Mouse (Mus musculus) left cerebral cortex, adult 2 months (tissue): Measurements from ENCODE around the gene Hsdl2. TPM values are rescaled to one million over a fixed set of nuclear protein-coding genes. Genes with fewer than 3 reads are reported as not detected.

Experiments used
- DNase-seq, 2 experiments: peaks; one replicate each; pipeline ENCODE4 v3.0.0; 2021 to 2022; ENCODE audit warnings: low spot score in 2 of 2, mixed read lengths in 1 of 2; ENCODE audit errors: extremely low spot score in 1 of 2
- H3K27ac ChIP-seq: fragments of 200-600 bp; 2 replicates; pipeline ENCODE4 v1.8.1; 2022
- H3K4me3 ChIP-seq: fragments of 200-600 bp; 2 replicates; pipeline ENCODE4 v1.8.1; 2022
- CTCF ChIP-seq: fragments of 200-600 bp; IDR thresholded peaks from 2 replicates; pipeline ENCODE4 v1.8.1; 2022; ENCODE audit warnings: antibody characterized with exemption, mild to moderate bottlenecking, moderate library complexity
- intact Hi-C: fragments of 180-260 bp; cut with DNase I; formaldehyde crosslinking; loops from one replicate; pipeline ENCODE4 v1.15.1; 2025
- total RNA-seq, 2 experiments: library from RNA; stranded (reverse); gene quantifications; 2 replicates each; pipeline ENCODE4 v1.2.3; 2021

The Hsdl2 gene
- total RNA-seq, 2 experiments from 2014 or later: 25.0 to 27.3 TPM

DNA sequence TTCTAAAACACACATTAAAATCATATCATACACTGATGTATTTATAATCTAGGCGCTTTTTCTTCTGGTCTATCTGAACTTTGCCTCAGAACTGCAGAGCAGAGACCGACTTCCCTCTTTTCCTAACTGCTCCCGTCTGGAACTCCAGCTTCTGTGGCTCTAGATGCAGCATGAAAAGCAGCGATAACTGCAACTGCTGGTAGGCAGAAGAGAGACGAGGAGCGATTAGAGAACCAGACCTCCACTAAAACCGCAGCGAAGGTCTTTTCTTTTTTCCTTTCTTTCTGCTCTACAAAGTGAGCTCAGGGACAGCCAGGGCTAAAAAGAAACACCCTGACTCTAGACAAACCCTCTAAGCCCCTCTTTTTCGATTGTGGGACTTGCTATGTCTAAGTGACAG lies 48.8 kb downstream of the Hsdl2 start:
- no peak for TF ChIP-seq CTCF

DNA sequence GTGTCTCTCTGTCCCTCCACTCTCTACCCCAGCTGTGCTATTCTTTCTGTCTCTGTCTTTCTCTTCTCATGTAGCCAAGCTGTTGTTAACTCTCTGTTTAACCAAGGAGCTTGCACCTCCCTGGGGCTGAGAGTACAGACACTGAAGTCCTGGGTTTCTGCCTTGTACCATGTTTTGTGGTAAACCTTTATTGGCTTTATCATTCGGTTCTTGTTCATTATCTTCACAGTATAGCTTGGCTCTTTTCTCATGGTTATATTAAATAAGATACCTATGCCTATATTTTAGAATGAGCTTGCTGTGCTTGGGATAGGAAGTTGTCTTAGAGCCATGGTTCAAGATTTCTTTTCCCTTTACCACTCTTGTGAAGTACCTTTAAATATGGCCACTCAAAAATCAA lies 53.2 kb downstream of the Hsdl2 start:
- DNase-seq: no peak

More for the DNA sequence above, 48.8 kb downstream of the Hsdl2 start:
- DNase-seq: no peak
- Histone ChIP-seq H3K27ac (no peak overlapping the region), H3K4me3 (no peak overlapping the region)
- intact Hi-C loops: no loop called here

DNA sequence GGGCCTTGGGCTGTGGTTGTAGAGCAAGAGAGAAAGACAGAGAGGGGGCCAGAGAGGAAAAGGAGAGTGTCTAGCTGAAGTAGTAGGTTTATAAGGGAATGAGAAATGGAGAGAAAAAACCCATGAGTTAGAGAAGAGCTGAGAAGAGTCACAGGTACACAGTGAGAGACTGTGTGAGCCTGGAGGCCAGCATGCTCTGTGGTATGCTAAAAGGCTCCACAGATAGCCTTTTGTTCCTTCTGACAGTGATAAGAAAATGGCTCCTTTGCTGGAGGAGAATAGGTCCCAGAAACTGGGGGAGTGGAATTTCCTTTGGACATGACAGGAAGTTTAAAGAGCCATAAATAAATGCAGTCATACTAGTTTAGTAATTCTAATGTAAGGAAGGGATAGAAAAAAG lies 57.8 kb downstream of the Hsdl2 start:
- Histone ChIP-seq H3K4me3 (no peak overlapping the region), H3K27ac (no peak overlapping the region)
- no peak for TF ChIP-seq CTCF
- intact Hi-C loops: no loop called here
- DNase-seq: no peak

More for the DNA sequence above, 53.2 kb downstream of the Hsdl2 start:
- H3K27ac ChIP-seq: no peak overlapping the region
- TF ChIP-seq CTCF: no peak
- no peak overlapping the region for H3K4me3 ChIP-seq
- intact Hi-C loops: no loop called here

DNA sequence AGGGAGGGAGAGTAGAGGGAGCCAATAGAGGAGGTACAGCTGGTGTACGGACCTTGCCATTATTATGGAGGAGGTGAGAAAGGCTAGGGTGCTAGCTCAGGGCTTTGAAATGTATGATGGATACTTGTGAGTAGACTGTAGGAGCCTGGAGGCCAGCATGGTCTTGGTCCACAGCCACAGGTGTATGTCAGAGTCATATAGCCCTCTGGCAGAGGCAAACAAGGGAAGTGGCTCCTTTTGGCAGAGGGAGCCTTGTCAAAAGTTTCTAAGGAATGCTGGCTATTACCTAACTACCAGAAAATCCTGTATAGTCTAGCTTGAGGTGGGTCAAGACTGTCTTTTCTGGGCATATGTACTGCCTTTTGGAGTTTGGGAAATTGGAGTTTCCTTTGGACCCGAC lies 59.4 kb downstream of the Hsdl2 start:
- H3K4me3 ChIP-seq: no peak overlapping the region
- H3K27ac ChIP-seq: no peak overlapping the region
- DNase-seq: no peak
- intact Hi-C loops: no loop called here
- TF ChIP-seq CTCF: no peak

DNA sequence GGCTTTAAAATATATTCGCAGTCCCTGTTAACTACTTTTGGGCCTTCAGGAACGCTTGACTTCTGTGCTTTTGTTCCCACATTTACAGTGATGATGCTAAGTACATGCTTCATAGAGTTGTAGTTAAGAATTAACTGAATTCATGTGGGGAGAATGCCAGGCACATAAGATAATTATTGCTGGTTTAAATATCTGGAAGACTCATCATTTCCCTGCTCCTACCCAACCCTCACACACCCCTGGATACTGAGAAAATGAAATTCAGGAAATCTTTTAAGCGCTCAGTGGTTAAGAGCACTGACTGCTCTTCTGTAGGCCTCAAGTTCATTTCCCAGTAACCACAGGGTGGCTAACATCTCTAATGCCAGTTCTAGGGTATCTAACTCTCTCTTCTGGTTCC lies 60.7 kb downstream of the Hsdl2 start:
- Histone ChIP-seq H3K4me3 (no peak overlapping the region), H3K27ac (no peak overlapping the region)
- intact Hi-C loops: no loop called here
- DNase-seq: no peak
- no peak for TF ChIP-seq CTCF

DNA sequence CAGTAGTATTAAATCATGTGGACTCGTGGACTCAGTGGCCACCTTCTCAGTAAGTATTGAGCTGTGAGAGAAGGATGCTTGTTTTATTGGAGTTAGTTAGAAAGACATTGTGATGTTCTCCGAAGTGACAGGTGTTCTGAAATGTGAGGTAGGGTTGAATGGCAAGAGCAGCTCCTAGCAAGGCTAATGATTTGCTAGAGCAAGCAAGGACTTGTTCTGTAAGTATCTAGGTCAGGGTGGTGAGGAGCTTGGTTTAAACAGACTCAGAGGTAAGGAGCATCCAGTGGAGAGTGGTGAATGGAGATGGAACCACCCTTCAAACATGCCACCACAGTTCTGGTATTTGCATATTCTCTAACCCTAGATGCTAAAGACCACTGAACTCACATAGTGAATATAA lies 61.3 kb downstream of the Hsdl2 start:
- DNase-seq: no peak
- no peak for TF ChIP-seq CTCF

DNA sequence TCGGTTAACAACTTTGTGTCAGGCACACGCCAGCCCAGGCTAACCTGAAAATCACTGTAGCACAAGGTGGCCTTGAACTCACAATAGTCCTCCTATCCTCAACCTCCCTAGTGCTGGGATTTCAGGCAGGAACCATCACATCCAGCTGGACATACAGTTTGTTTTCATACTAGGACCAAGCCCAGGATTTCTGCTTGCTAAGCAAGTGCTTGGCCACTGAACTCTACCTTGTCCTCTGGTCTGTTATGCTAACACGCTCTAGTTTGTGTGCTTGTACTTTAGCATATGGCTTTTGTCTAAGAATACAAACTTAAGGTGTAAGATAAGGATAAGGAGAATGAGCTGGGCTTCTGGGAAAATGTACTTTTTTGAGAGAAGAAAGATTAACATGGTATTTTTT lies 63.1 kb downstream of the Hsdl2 start:
- Histone ChIP-seq H3K4me3 (no peak overlapping the region), H3K27ac (no peak overlapping the region)
- no peak for TF ChIP-seq CTCF
- intact Hi-C loops: no loop called here
- no peak for DNase-seq

More for the DNA sequence above, 61.3 kb downstream of the Hsdl2 start:
- intact Hi-C loops: no loop called here
- Histone ChIP-seq H3K27ac (no peak overlapping the region), H3K4me3 (no peak overlapping the region)

DNA sequence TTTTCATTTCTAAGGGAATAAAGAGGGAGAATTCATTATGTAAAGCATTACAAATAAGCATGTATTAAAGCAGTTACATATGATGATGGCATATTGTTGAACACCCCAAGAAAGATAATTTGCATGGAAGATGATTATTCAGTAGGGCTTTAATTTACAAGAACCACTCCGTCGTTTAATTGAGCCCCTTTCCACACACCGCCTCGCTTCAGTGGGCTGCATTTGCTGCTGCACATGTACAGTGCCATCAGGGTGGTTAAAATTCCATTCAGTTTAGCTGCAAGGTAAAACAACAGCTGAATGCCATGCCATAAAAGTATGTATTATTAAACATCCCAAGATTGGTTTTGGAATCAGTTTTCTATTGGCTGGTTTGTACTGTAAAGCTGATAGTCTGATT lies 63.6 kb downstream of the Hsdl2 start:
- TF ChIP-seq CTCF: no peak
- Histone ChIP-seq H3K4me3 (no peak overlapping the region), H3K27ac (no peak overlapping the region)
- intact Hi-C loops: no loop called here
- no peak for DNase-seq

DNA sequence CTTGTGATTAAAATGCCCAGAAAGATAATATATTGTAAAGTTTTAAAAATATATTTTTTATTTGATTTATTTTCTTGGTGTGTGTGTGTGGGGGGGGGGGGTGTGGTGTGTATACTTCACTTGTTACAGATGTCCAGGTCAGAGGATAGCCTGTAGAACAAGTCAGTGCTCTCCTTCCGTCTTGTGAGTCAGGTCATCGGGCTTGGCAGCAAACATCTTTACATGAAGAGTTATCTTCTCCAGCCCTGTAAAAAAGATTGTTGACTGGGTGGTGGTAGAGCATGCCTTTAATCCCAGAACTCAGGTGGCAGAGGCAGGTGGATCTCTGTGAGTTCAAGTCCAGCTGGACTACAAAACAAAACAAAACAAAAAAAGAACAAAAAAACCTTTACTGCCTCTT lies 64.2 kb downstream of the Hsdl2 start:
- DNase-seq: no peak
- Histone ChIP-seq H3K4me3 (no peak overlapping the region), H3K27ac (no peak overlapping the region)
- no peak for TF ChIP-seq CTCF
- intact Hi-C loops: no loop called here

DNA sequence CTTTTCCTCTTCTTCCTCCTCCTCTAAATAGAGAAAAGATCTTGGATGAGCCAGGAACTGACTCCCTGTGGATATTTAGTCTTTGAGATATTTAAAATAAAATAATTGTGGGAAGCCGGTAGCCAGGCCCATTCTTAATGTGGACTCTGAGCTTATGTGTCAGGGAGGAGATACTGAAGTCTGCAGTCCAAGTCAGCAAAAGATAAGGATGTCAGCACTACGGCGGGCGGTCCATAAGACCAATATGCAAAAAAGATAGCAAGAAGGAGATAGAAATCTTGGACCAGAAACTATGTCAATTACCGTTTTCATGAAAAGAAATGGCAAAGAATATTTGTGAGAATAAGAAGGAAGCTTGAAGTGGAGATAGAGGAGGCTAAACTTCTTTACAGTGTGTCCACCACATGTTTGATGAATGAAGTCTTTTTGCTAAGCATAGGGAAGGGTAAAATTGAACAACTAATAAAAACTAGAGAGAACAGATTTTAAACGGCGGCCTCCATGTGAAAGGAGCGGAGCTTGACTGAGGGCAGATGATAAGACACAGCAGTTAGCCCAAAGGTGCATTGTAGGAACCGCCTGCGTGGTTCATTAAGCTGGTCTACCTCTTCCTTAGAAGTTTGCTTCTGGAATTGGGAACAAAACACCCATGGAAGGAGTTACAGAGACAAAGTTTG lies 64.8 kb downstream of the Hsdl2 start:
- TF ChIP-seq CTCF: no peak
- intact Hi-C loops: no loop called here
- DNase-seq: no peak
- H3K27ac ChIP-seq: no peak overlapping the region
- no peak overlapping the region for H3K4me3 ChIP-seq

DNA sequence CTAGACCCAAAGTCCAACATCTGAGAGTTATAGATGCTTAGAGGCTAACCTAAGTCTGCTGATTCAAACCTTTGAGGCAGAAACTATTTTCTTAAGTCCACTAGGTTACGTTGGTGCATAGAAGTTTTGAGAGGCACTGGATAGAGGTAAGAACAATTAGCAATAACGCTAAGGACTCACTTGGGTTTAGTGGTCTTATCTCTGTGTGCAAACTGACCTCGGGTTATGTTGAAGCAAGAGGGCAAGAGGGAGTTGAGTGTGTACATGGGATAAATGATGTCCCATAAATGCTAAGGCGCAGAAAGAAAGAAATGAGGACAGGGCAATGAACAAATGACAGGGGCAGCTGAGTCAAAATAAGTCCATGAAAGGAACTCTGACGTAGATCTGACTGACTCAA lies 67.8 kb downstream of the Hsdl2 start:
- H3K27ac ChIP-seq: no peak overlapping the region
- no peak overlapping the region for H3K4me3 ChIP-seq
- TF ChIP-seq CTCF: no peak
- intact Hi-C loops: no loop called here
- DNase-seq: no peak

DNA sequence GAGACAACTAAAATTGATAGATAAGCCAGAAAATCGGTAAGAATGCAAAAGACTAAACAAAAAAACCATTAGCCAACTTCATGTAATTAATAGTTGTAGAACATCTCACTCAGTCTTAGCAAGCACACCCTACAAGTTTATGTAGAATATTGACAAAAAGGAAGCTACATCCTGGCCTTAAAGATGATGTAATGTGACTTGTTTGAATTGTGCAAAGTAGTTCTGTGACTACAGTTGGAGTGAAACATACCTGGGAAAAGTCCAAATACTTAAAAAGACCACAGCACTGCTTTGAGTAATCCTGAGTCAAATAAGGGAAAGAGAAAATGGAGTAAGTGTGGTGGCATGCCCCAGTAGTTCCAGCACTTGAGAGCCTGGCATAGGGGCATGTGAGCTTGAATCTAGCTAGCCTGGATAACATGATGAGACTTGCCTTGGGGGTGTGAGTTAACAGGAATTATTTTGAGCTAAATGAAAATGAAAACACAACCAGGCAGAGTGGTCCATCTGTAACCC lies 70.9 kb downstream of the Hsdl2 start:
- no peak overlapping the region for H3K27ac ChIP-seq
- DNase-seq: no peak
- TF ChIP-seq CTCF: no peak
- intact Hi-C loops: loop anchor here (5.0 kb wide), 1 partner anchor 40 kb away; no protein-coding TSS in a partner anchor
- no peak overlapping the region for H3K4me3 ChIP-seq

DNA sequence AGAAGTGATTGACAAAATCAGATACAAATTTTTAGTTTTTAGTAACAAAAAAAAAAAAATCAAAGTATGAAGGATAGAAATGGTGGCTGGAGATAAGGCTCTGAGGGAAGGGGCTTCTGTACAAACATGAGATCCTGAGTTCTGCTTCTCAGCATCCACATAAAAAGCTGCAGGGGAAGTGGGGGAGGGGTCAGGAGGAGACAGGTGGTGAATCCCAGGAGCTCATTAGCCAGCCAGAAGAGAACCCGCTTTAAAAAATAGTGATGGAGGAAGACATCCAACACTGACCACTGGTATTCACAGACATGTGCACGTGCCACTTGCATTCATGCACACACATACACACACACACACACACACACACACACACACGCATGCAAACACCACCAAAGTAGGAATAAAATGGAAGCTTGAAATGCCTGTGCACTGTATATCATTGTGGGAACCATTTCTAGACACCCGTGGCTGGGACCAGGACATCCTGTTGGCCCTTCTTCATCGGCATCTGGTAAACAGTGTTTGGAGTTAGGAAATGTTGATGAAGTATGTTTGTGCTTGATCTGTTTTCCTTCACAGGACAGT lies 74.8 kb downstream of the Hsdl2 start:
- intact Hi-C loops: no loop called here
- Histone ChIP-seq H3K27ac (no peak overlapping the region), H3K4me3 (no peak overlapping the region)
- no peak for DNase-seq
- TF ChIP-seq CTCF: no peak
